Mouse (Mus musculus): ENCODE measurements around the gene Rsph9. TPM values are rescaled to one million over a fixed set of nuclear protein-coding genes. Genes with fewer than 3 reads are reported as not detected.
A peak's percentile ranks its signal among the peaks of the same experiment; 100 is the strongest.

The Rsph9 gene
- polyA plus RNA-seq, 1 experiment from 2014 or later: 0.83 TPM

DNA sequence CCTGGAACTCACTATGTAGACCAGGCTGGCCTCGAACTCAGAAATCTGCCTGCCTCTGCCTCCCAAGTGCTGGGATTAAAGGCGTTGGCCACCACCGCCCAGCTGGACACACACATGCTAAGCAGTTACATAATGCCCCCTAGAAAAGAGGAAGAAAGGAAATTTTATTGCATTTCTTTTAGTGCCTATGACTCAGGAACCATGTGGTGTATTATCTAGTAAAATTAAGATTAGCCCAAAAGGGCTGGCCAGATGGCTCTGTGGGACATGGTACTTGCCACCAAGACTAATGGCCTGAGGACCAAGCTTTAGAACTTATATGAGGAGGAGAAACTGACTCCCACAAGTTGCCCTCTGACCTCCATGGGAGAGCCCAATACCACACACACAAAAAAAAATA is 4.1 kb downstream of the Rsph9 start:
- WGBS (ENCODE audit: insufficient replicate concordance): 54% methylated on average over 3 of the region's 3 CpGs
- H3K27me3 ChIP-seq: no peaks in the 10 kb centered on the region; the same call in 1 of the 2 replicates
- no peak for ATAC-seq (ENCODE audit: insufficient read depth)
- no peaks in the 10 kb centered on the region for H3K9me3 ChIP-seq (replicated peaks)
- no peak overlapping the region for H3K27ac ChIP-seq (replicated peaks)
- peaks cover 2% of the 10 kb centered on the region; the same call in 1 of the 2 replicates for H3K36me3 ChIP-seq (replicated peaks)
- no peak overlapping the region for H3K4me2 ChIP-seq
- H3K4me1 ChIP-seq (replicated peaks): peaks cover 26% of the 10 kb centered on the region
- H3K4me3 ChIP-seq (replicated peaks): no peak overlapping the region
- no peak overlapping the region for H3K9ac ChIP-seq

DNA sequence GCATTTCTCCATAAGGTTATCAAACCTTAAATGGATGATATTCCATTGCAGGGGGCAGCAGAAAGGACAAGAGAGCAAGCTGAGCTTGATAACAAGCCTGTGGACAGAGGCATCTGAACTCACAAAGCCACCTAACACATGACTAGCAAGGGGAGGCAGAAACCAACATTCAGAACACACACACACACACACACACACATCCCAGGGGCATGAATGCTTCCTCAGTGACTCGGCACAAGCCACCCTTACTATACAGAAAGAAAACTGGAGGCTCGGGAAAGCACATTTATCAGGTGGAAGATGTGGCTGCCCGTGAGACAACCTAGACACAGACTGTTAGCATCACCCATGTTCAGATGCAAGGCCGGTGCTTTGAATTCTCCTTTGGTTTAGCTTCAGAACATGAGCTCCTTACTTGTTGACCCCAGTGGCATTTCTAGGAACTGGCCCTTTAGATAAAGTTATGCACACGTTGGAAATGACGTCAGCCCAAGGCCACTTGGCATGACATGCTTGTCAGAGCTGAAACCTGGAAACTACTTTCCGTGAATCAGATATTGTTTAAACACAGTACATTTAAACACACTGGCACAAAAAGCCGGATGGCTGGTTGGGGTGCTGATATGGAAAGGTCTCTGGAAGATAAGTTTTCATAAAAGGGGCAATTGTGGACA is 5.3 kb downstream of the Rsph9 start:
- Histone ChIP-seq H3K4me1 (replicated peaks) (peaks cover 14% of the 10 kb centered on the region), H3K27ac (replicated peaks) (no peak overlapping the region), H3K4me2 (0 out of 2 replicates have a peak overlapping the region, but pooled peaks have one; percentile 5), H3K36me3 (replicated peaks) (no peaks in the 10 kb centered on the region), H3K27me3 (no peaks in the 10 kb centered on the region; the same call in 1 of the 2 replicates), H3K4me3 (replicated peaks) (no peak overlapping the region), H3K9me3 (replicated peaks) (no peaks in the 10 kb centered on the region), H3K9ac (no peak overlapping the region)
- WGBS (ENCODE audit: insufficient replicate concordance): 21% methylated on average over 8 of the region's 8 CpGs
- ATAC-seq (ENCODE audit: insufficient read depth): peak; percentile 33; the same call in 1 of the 2 replicates

DNA sequence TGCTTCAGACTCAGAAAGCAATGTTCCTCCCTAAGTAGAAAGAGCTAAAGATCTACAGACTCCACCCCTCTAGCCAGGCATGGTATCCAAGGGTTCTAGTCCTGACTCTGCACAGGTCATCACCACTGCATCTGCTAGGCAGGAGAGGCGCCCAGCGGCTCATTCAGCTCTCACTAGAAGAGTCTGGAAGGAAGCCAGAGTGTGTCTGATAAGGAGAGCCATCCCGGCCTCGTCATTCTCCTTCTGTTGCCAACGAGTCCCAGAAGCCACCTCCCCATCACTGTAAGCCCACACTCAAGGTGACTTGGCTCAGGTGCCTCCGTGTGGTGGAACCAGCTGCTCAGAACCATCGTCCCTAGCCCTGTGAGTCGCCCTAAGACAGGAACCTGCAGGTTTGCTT is 11.2 kb downstream of the Rsph9 start:
- Histone ChIP-seq H3K4me3 (replicated peaks) (no peak overlapping the region), H3K4me1 (replicated peaks) (peaks cover 13% of the 10 kb centered on the region; the same call in 1 of the 2 replicates), H3K27me3 (no peaks in the 10 kb centered on the region), H3K4me2 (no peak overlapping the region), H3K9me3 (replicated peaks) (no peaks in the 10 kb centered on the region), H3K9ac (no peak overlapping the region), H3K27ac (replicated peaks) (no peak overlapping the region), H3K36me3 (replicated peaks) (peaks cover 18% of the 10 kb centered on the region)
- 35% methylated on average over 8 of the region's 8 CpGs for WGBS (ENCODE audit: insufficient replicate concordance)
- ATAC-seq (ENCODE audit: insufficient read depth): no peak

DNA sequence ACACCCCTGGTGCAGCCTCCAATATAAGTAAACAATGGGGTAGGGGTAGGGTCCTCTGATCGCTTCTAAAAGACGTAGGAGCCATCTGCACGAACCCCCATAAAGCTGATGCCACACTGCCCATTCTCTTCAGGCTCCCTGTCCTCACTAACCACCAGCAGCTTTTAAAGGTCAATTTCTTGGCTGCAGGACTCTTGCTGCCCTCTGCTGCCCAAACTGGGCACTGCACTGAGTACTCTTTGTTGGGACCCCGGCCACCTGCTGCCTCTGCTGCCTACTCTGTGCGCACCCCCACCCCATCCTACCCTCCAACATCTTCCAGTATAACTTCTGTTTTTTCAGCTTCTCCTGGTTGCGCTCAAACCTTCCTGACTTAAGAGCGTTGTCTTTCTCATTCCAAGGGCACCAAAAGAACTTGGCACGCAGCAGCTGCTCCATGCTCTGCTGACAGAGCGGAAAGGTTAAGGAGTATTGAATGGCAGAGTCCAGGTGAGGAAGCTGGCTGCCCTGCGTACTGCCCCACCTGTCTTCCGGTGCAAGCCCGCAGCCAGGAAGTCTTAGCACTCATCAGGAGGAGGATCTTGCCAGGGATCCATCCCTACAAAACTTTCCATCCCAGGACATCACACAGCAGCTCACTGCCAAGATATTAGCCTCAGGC is 11.8 kb downstream of the Rsph9 start:
- no peak for ATAC-seq (ENCODE audit: insufficient read depth)
- H3K4me2 ChIP-seq: no peak overlapping the region
- peaks cover 13% of the 10 kb centered on the region; the same call in 1 of the 2 replicates for H3K4me1 ChIP-seq (replicated peaks)
- H3K9ac ChIP-seq: no peak overlapping the region
- WGBS (ENCODE audit: insufficient replicate concordance): 15% methylated on average over 12 of the region's 12 CpGs
- H3K27me3 ChIP-seq: no peaks in the 10 kb centered on the region
- H3K9me3 ChIP-seq (replicated peaks): no peaks in the 10 kb centered on the region
- H3K4me3 ChIP-seq (replicated peaks): no peak overlapping the region
- no peak overlapping the region for H3K27ac ChIP-seq (replicated peaks)
- peaks cover 24% of the 10 kb centered on the region for H3K36me3 ChIP-seq (replicated peaks)

DNA sequence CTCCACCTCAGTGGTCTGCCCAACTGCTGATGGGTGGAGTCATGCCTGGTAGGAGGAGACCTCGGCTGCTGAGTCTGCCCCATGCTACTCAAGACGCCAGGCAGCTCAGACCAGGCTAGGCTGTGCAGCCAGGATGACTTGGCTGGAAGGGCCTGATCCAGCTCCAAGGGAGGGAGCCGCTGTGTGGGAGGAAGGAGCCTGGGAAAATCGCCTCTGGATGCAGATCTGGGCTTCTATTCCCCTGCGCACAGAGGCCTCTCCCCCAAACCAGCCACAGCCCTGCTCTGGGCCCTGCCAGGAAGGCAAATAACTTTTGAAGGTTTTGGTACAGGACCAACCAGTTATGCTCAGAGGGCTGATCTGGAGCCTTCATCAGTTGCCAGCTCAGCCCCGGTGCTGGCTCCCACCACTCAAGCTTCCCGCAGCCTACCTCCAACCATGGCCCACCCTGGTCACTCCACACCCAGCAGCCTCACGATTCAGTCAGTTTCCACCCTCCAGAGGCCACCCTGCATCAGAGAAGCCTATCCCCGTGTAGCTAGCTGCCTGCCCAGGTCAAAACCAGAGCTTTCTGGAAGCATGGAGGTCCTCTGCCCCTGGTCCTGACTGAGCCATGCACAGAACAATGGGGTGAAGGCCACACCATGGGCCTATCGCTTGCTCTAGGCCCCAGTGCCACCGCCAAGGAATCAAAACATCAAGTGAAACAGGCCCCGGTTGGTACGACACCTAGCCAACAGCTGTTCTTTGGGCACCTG is 14.1 kb downstream of the Rsph9 start:
- Histone ChIP-seq H3K4me3 (replicated peaks) (no peak overlapping the region), H3K4me2 (no peak overlapping the region), H3K27me3 (no peaks in the 10 kb centered on the region), H3K27ac (replicated peaks) (no peak overlapping the region), H3K4me1 (replicated peaks) (peaks cover 13% of the 10 kb centered on the region; the same call in 1 of the 2 replicates), H3K9me3 (replicated peaks) (no peaks in the 10 kb centered on the region), H3K9ac (no peak overlapping the region), H3K36me3 (replicated peaks) (peaks cover 47% of the 10 kb centered on the region)
- 65% methylated on average over 13 of the region's 13 CpGs for WGBS (ENCODE audit: insufficient replicate concordance)
- no peak for ATAC-seq (ENCODE audit: insufficient read depth)

DNA sequence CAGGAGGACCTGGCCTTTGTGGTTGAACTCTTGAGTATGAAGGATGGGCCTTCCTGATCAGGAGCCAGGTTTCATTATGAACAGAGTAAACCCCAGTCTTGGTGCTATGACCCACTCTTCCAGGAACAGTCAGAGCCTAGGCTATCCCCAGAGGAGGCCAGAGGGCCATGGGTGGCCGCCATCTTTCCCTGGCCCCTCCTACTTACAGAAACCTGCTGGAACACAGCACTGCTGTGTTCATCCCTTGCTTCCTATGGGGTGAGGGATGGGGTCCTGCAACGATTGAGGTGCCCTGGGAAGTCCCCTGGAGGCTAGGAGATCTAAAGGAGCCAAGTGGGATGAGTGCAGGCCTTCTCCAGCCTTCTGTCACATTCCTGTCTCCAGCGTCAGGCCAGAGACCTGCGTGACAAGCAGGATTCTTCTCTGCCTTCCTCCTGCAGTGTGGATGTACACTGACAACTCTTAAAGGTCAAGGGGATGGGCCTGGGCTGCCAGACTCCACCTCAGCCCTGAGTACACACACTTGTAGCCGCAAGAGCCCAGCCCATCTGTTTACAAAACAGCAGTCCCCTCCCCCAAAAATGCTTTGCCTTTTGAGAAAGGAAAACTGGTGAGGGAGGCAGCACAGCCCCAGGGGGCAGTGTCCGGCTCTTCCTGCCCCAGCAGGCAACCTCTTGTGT is 16.1 kb downstream of the Rsph9 start:
- Histone ChIP-seq H3K4me3 (replicated peaks) (no peak overlapping the region), H3K9ac (no peak overlapping the region)

DNA sequence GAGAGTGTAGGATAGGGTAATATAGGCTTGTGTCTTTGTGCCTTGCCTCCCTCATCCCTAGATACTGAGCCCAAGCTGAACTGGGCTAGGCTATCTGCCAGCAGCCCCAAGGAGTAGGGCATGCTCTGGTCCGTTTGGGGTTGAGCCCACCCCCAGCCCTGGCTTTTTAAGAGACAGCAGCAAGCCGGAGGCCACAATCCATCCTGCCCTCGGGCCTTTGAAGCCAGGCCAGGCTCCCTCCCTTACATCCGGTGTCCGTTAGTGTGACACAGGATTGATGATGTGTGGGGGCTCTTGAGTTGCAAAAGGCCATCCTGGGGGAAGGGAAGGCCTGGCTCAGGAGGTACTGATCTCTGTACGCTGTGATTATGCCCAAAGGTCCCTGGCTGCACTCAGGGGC is 17.4 kb downstream of the Rsph9 start:
- 73% methylated on average over 6 of the region's 6 CpGs for WGBS (ENCODE audit: insufficient replicate concordance)
- H3K27ac ChIP-seq (replicated peaks): no peak overlapping the region
- no peak overlapping the region for H3K9ac ChIP-seq
- H3K36me3 ChIP-seq (replicated peaks): peaks cover 78% of the 10 kb centered on the region
- no peaks in the 10 kb centered on the region for H3K4me1 ChIP-seq (replicated peaks)
- no peak overlapping the region for H3K4me2 ChIP-seq
- ATAC-seq (ENCODE audit: insufficient read depth): no peak
- H3K4me3 ChIP-seq (replicated peaks): no peak overlapping the region
- no peaks in the 10 kb centered on the region for H3K9me3 ChIP-seq (replicated peaks)
- H3K27me3 ChIP-seq: no peaks in the 10 kb centered on the region

More for the DNA sequence above, 16.1 kb downstream of the Rsph9 start:
- Histone ChIP-seq H3K36me3 (replicated peaks) (peaks cover 66% of the 10 kb centered on the region), H3K4me2 (no peak overlapping the region), H3K9me3 (replicated peaks) (no peaks in the 10 kb centered on the region), H3K27me3 (no peaks in the 10 kb centered on the region), H3K4me1 (replicated peaks) (peaks cover 11% of the 10 kb centered on the region; the same call in 1 of the 2 replicates), H3K27ac (replicated peaks) (no peak overlapping the region)
- ATAC-seq (ENCODE audit: insufficient read depth): no peak
- 76% methylated on average over 6 of the region's 6 CpGs for whole genome bisulfite sequencing (ENCODE audit: insufficient replicate concordance)

DNA sequence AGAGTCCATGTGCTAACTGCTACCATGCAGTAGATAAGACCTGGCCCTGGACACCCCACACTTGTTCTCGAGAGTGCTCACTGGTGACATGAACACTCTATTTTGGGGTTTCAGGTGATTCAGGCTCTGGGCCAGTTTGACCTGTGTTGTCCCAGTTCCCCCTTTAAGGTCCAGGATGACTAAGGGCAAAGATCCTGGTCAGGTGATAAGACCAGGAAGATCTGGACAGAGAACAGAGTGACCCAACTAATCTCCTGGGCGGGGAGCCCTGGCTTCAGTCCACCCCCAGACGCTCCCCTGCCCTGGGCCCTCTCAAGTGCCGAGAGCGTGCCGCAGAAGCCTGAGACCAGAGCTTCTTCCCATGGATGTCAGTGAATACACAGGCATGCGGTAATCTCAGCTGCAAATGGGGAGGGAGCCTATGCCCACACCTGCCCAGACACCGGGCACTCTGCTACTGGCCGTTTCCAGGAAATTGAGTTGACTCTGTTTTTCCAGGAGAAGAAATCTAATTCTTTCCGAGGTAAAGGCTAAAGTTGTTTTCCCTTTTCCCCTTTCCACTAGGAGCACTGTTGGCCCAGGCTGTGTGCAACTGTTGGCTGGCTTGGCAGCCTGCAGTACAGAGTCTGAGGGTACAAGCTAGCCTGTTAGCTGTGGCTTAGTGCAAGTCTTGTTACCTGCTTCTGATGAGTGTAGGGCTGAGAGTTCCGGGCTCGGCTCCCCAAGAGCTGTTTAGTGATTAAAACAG is 19.9 kb downstream of the Rsph9 start:
- Histone ChIP-seq H3K27ac (replicated peaks) (no peak overlapping the region), H3K4me1 (replicated peaks) (no peaks in the 10 kb centered on the region), H3K36me3 (replicated peaks) (peaks cover 84% of the 10 kb centered on the region), H3K9ac (no peak overlapping the region), H3K4me3 (replicated peaks) (no peak overlapping the region), H3K4me2 (no peak overlapping the region), H3K27me3 (no peaks in the 10 kb centered on the region), H3K9me3 (replicated peaks) (no peaks in the 10 kb centered on the region)
- ATAC-seq (ENCODE audit: insufficient read depth): no peak
- 79% methylated on average over 12 of the region's 12 CpGs for WGBS (ENCODE audit: insufficient replicate concordance)

DNA sequence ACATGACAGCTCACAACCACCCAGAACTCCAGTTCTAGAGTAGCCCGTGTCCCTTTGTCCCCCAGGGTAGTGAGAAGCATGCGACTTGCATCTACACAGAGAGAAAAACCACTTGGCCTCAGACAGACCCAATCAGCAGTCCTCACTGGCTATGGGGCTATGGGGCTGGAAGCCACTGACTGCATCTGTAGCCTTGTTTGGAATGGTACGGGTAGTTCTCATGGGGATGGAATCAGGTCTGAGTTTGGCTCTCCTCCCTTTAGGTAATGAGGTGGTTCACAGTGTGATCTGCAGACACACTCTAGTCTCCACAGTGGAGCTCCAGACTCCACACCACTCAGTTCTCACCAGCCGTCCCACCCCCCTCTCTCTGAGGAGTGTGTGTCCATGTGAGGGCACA is 20.7 kb downstream of the Rsph9 start:
- WGBS (ENCODE audit: insufficient replicate concordance): 78% methylated on average over 4 of the region's 4 CpGs
- no peaks in the 10 kb centered on the region for H3K27me3 ChIP-seq
- H3K4me1 ChIP-seq (replicated peaks): no peaks in the 10 kb centered on the region
- H3K9me3 ChIP-seq (replicated peaks): no peaks in the 10 kb centered on the region
- no peak for ATAC-seq (ENCODE audit: insufficient read depth)
- peaks cover 84% of the 10 kb centered on the region for H3K36me3 ChIP-seq (replicated peaks)
- H3K4me2 ChIP-seq: no peak overlapping the region
- H3K9ac ChIP-seq: no peak overlapping the region
- no peak overlapping the region for H3K27ac ChIP-seq (replicated peaks)
- H3K4me3 ChIP-seq (replicated peaks): no peak overlapping the region

DNA sequence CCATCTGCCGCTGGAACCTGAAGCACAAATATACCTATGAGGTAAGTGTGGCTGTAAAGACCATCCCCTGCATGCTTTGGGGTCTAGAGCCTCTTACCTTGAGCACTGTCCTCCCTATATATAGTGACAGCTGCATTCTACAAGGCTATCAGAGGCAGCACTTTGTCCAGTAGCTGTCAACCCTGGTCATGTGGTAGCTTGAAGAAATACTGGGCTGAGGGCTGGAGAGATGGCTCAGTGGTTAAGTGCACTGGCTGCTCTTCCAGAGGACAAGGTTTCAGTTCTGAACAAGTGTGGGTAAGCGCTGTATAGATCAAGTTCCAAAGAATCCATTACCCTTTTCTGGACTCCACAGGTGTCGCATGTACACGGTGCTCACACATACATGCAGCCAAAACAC is 21.2 kb downstream of the Rsph9 start:
- Histone ChIP-seq H3K4me1 (replicated peaks) (no peaks in the 10 kb centered on the region), H3K9me3 (replicated peaks) (no peaks in the 10 kb centered on the region), H3K4me3 (replicated peaks) (no peak overlapping the region), H3K4me2 (no peak overlapping the region), H3K36me3 (replicated peaks) (peaks cover 84% of the 10 kb centered on the region), H3K9ac (no peak overlapping the region), H3K27me3 (no peaks in the 10 kb centered on the region), H3K27ac (replicated peaks) (no peak overlapping the region)
- no peak for ATAC-seq (ENCODE audit: insufficient read depth)
- 82% methylated on average over 4 of the region's 4 CpGs for WGBS (ENCODE audit: insufficient replicate concordance)
